Mouse (Mus musculus) liver, embryonic 11.5 days (tissue): ENCODE data around the gene Mdc1. TPM values are rescaled to one million over a fixed set of nuclear protein-coding genes. Genes with fewer than 3 reads are reported as not detected.

Experiments used
- ATAC-seq: fragments of 200-750 bp; cut with Nextera tagmentation; replicated peaks from 2 replicates; pipeline ENCODE4 v1.8.0; 2017; ENCODE audit warnings: moderate number of reproducible peaks, mild to moderate bottlenecking, moderate TSS enrichment, moderate library complexity; ENCODE audit not compliant: low FRiP score
- DNase-seq: peaks from one replicate; pipeline ENCODE4 v3.0.0-alpha.2; 2017; ENCODE audit warnings: low spot score
- H3K27ac ChIP-seq: fragments of 300-500 bp; sonication (generic); 2 replicates; pipeline ENCODE4 v1.5.1; 2014; ENCODE audit warnings: mild to moderate bottlenecking, low read depth, low read length, control low read depth
- H3K27me3 ChIP-seq: fragments of 300-500 bp; sonication (generic); replicated peaks from 2 replicates; pipeline ENCODE4 v1.6.1; 2014; ENCODE audit warnings: low read length, mixed read lengths; ENCODE audit not compliant: control insufficient read depth, insufficient read depth
- H3K36me3 ChIP-seq: fragments of 300-500 bp; sonication (generic); 2 replicates; pipeline ENCODE4 v1.6.1; 2014; ENCODE audit warnings: mild to moderate bottlenecking, low read length, moderate library complexity, mixed read lengths; ENCODE audit not compliant: control insufficient read depth, insufficient read depth
- H3K4me1 ChIP-seq: fragments of 300-500 bp; sonication (generic); replicated peaks from 2 replicates; pipeline ENCODE4 v1.6.1; 2014; ENCODE audit warnings: low read length, mixed read lengths; ENCODE audit not compliant: control insufficient read depth, insufficient read depth
- H3K4me2 ChIP-seq: fragments of 300-500 bp; sonication (generic); 2 replicates; pipeline ENCODE4 v1.6.1; 2014; ENCODE audit warnings: mild to moderate bottlenecking, control low read depth, moderate library complexity
- H3K4me3 ChIP-seq: fragments of 300-500 bp; sonication (generic); 2 replicates; pipeline ENCODE4 v1.5.1; 2014; ENCODE audit warnings: low read depth, low read length, control low read depth
- H3K9ac ChIP-seq: fragments of 300-500 bp; sonication (generic); 2 replicates; pipeline ENCODE4 v1.6.1; 2014; ENCODE audit warnings: low read depth, low read length, control low read depth
- H3K9me3 ChIP-seq: fragments of 300-500 bp; sonication (generic); 2 replicates; pipeline ENCODE4 v1.6.1; 2016; ENCODE audit warnings: low read length, inconsistent platforms, mixed read lengths; ENCODE audit not compliant: control insufficient read depth
- WGBS: fragments of 180-500 bp; shearing (Covaris S2); extraction: QIAGEN DNeasy Blood & Tissue Kit; methylation state at CpG from one replicate; pipeline ENCODE4 v1.1.7; 2014; 5-methylcytosine and 5-hydroxymethylcytosine counted together
- polyA plus RNA-seq: library from polyadenylated mRNA; unstranded; fragments of >200 nt; fragmentation: Nextera tagmentation; extraction: Ambion mirVana; gene quantifications from 2 replicates; pipeline ENCODE4 v1.2.1, GENCODE M21; 2014

Mdc1 gene
- polyA plus RNA-seq, 1 experiment from 2014 or later = 19.6 TPM

GRCm38 (mm10) chr17:35816686-35817085 lies 24.6 kb upstream of the Mdc1 start:
- no peaks in the 10 kb centered on the region for H3K9me3 ChIP-seq
- no peak overlapping the region for H3K9ac ChIP-seq
- no peak for ATAC-seq
- no peak for DNase-seq
- H3K27me3 ChIP-seq = 0 out of 2 replicates have a peak, but pooled peaks cover 4% of the 10 kb centered on the region
- no peak overlapping the region for H3K27ac ChIP-seq
- H3K4me1 ChIP-seq = peaks cover 23% of the 10 kb centered on the region
- H3K4me3 ChIP-seq = no peak overlapping the region
- H3K4me2 ChIP-seq = no peak overlapping the region
- no peaks in the 10 kb centered on the region for H3K36me3 ChIP-seq
- WGBS = 49% methylated on average over 8 of the region's 14 CpGs

- no peaks in the 10 kb centered on the region for H3K9me3 ChIP-seq
- no peak for DNase-seq
- peaks cover 23% of the 10 kb centered on the region for H3K4me1 ChIP-seq
- H3K27ac ChIP-seq = no peak overlapping the region
- 0 out of 2 replicates have a peak, but pooled peaks cover 4% of the 10 kb centered on the region for H3K27me3 ChIP-seq
- no peak for ATAC-seq
- 63% methylated on average over 10 of the region's 10 CpGs for WGBS
- no peaks in the 10 kb centered on the region for H3K36me3 ChIP-seq
- H3K4me2 ChIP-seq = no peak overlapping the region
- no peak overlapping the region for H3K9ac ChIP-seq
- H3K4me3 ChIP-seq = no peak overlapping the region
Measured at GRCm38 (mm10) chr17:35817226-35817625, 24.1 kb upstream of the Mdc1 start.

GRCm38 (mm10) chr17:35820111-35820510 lies 21.2 kb upstream of the Mdc1 start:
- H3K4me3 ChIP-seq = no peak overlapping the region
- H3K27me3 ChIP-seq = 0 out of 2 replicates have a peak, but pooled peaks cover 4% of the 10 kb centered on the region
- H3K4me2 ChIP-seq = no peak overlapping the region; the same call in 1 of the 2 replicates
- ATAC-seq (no peak), DNase-seq (no peak)
- H3K4me1 ChIP-seq = peaks cover 29% of the 10 kb centered on the region
- no peak overlapping the region for H3K27ac ChIP-seq
- H3K9ac ChIP-seq = no peak overlapping the region
- H3K9me3 ChIP-seq = no peaks in the 10 kb centered on the region
- 47% methylated on average over 5 of the region's 5 CpGs for WGBS
- H3K36me3 ChIP-seq = no peaks in the 10 kb centered on the region

- H3K4me3 ChIP-seq = peak within 1 kb of the TSS; percentile 79
- H3K27ac ChIP-seq = peak within 1 kb of the TSS; percentile 97
- peaks cover 32% of the 10 kb centered on the region for H3K4me1 ChIP-seq
- peak within 1 kb of the TSS; percentile 100 for H3K4me2 ChIP-seq
- H3K9me3 ChIP-seq = no peaks in the 10 kb centered on the region
- WGBS = under 1% methylated on average over 62 of the region's 62 CpGs
- 0 out of 2 replicates have a peak, but pooled peaks cover 4% of the 10 kb centered on the region for H3K27me3 ChIP-seq
- DNase-seq = peak; percentile 85
- ATAC-seq = peak; percentile 42
- H3K9ac ChIP-seq = peak within 1 kb of the TSS; percentile 83
- H3K36me3 ChIP-seq = peaks cover 7% of the 10 kb centered on the region
Measured at GRCm38 (mm10) chr17:35821439-35822430, 19.6 kb upstream of the Mdc1 start, which contains the start of gene Ier3. Ier3 (plus strand) TSS chr17:35821684.

- DNase-seq (no peak), ATAC-seq (no peak)
- WGBS = 1% methylated on average over 11 of the region's 11 CpGs
- no peaks in the 10 kb centered on the region for H3K9me3 ChIP-seq
- peaks cover 30% of the 10 kb centered on the region for H3K4me1 ChIP-seq
- H3K27me3 ChIP-seq = 0 out of 2 replicates have a peak, but pooled peaks cover 4% of the 10 kb centered on the region
- peaks cover 14% of the 10 kb centered on the region for H3K36me3 ChIP-seq
- H3K4me2 ChIP-seq = peak overlapping the region; percentile 100
- H3K4me3 ChIP-seq = peak overlapping the region; percentile 79
- H3K9ac ChIP-seq = peak overlapping the region; percentile 83
- H3K27ac ChIP-seq = peak overlapping the region; percentile 97
Measured at GRCm38 (mm10) chr17:35822564-35822963, 18.8 kb upstream of the Mdc1 start.

- ATAC-seq = peak; percentile 82
- Histone ChIP-seq H3K4me1 (peaks cover 30% of the 10 kb centered on the region), H3K36me3 (peaks cover 20% of the 10 kb centered on the region), H3K9me3 (no peaks in the 10 kb centered on the region), H3K27ac (peak within 1 kb of the TSS; percentile 97), H3K4me3 (peak within 1 kb of the TSS; percentile 79), H3K9ac (peak within 1 kb of the TSS; percentile 83), H3K4me2 (peak within 1 kb of the TSS; percentile 100), H3K27me3 (0 out of 2 replicates have a peak, but pooled peaks cover 4% of the 10 kb centered on the region)
- peak; percentile 95 for DNase-seq
- WGBS = under 1% methylated on average over 47 of the region's 47 CpGs
Measured at GRCm38 (mm10) chr17:35822964-35823937, 18.1 kb upstream of the Mdc1 start, which contains the start of gene Flot1. Flot1 (plus strand) TSS chr17:35823230.

- no peaks in the 10 kb centered on the region for H3K9me3 ChIP-seq
- DNase-seq (no peak), ATAC-seq (no peak)
- peak overlapping the region; percentile 79 for H3K4me3 ChIP-seq
- peak overlapping the region; percentile 97 for H3K27ac ChIP-seq
- H3K9ac ChIP-seq = peak overlapping the region; percentile 83
- H3K4me2 ChIP-seq = peak overlapping the region; percentile 100
- 0 out of 2 replicates have a peak, but pooled peaks cover 4% of the 10 kb centered on the region for H3K27me3 ChIP-seq
- H3K4me1 ChIP-seq = peaks cover 30% of the 10 kb centered on the region
- peaks cover 20% of the 10 kb centered on the region for H3K36me3 ChIP-seq
- WGBS = 61% methylated on average over 7 of the region's 7 CpGs
Measured at GRCm38 (mm10) chr17:35824402-35824801, 16.9 kb upstream of the Mdc1 start.
